Mouse (Mus musculus): ENCODE measurements around the gene Xk.
"Not testable (repeated sequence)": the region's sequence is repeated elsewhere in the genome, so short reads cannot be mapped to it uniquely, and the experiment has no call there.

The Xk gene

GRCm38 (mm10) chrX:9316457-9316856 is 43.9 kb downstream of the Xk start:
- DNase-seq (ENCODE audit: low read depth, low spot score), result not testable (repeated sequence)

GRCm38 (mm10) chrX:9327954-9328353 is 55.4 kb downstream of the Xk start:
- DNase-seq (ENCODE audit: low read depth, low spot score), result not testable (repeated sequence)

- not testable (repeated sequence) for DNase-seq (ENCODE audit: low read depth, low spot score)
Observed at GRCm38 (mm10) chrX:9332366-9332962, 59.9 kb downstream of the Xk start.

- not testable (repeated sequence) for DNase-seq (ENCODE audit: low read depth, low spot score)
Observed at GRCm38 (mm10) chrX:9333035-9333434, 60.5 kb downstream of the Xk start.

- not testable (repeated sequence) for DNase-seq (ENCODE audit: low read depth, low spot score)
Observed at GRCm38 (mm10) chrX:9334996-9335395, 62.4 kb downstream of the Xk start.

- not testable (repeated sequence) for DNase-seq (ENCODE audit: low read depth, low spot score)
Observed at GRCm38 (mm10) chrX:9350327-9350726, 77.8 kb downstream of the Xk start, which contains the start of gene H2al1k. H2al1k (plus strand) TSS chrX:9350627.
